Mouse (Mus musculus): Measurements from ENCODE around the gene Rph3a. TPM values are rescaled to one million over a fixed set of nuclear protein-coding genes. Genes with fewer than 3 reads are reported as not detected.

The Rph3a gene
- polyA plus RNA-seq, 1 experiment from 2014 or later, result 0.16 TPM

Other genes starting within 250 kb of the Rph3a start
- gene Oas3, start 232.4 kb downstream of the Rph3a start, polyA plus RNA-seq (2014; fragmentation: Nextera tagmentation; extraction: Ambion mirVana), result not detected in 2 replicates
- gene Oas1e, start 214.6 kb downstream of the Rph3a start, polyA plus RNA-seq (2014; fragmentation: Nextera tagmentation; extraction: Ambion mirVana), result not detected in 2 replicates
- 0.59 and 1.2 TPM in 2 replicates for gene Oas1c, start 197.6 kb downstream of the Rph3a start, polyA plus RNA-seq (2014; fragmentation: Nextera tagmentation; extraction: Ambion mirVana)
- 0.35 TPM in 1 of 2 replicates, not detected in the other for gene Oas1f, start 162.7 kb downstream of the Rph3a start, polyA plus RNA-seq (2014; fragmentation: Nextera tagmentation; extraction: Ambion mirVana)
- gene Oas1h, start 148.7 kb downstream of the Rph3a start, polyA plus RNA-seq (2014; fragmentation: Nextera tagmentation; extraction: Ambion mirVana), result not detected in 2 replicates
- 0.83 and 1.1 TPM in 2 replicates for gene Oas1g, start 122.5 kb downstream of the Rph3a start, polyA plus RNA-seq (2014; fragmentation: Nextera tagmentation; extraction: Ambion mirVana)
- gene Oas1a, start 102.6 kb downstream of the Rph3a start, polyA plus RNA-seq (2014; fragmentation: Nextera tagmentation; extraction: Ambion mirVana), result 2.2 and 3.0 TPM in 2 replicates
- gene Oas1d, start 95.6 kb downstream of the Rph3a start, polyA plus RNA-seq (2014; fragmentation: Nextera tagmentation; extraction: Ambion mirVana), result not detected in 2 replicates
- 27.6 and 28.3 TPM in 2 replicates for gene Ptpn11, start 181.3 kb upstream of the Rph3a start, polyA plus RNA-seq (2014; fragmentation: Nextera tagmentation; extraction: Ambion mirVana)
- gene Rpl6, start 194.4 kb upstream of the Rph3a start, polyA plus RNA-seq (2014; fragmentation: Nextera tagmentation; extraction: Ambion mirVana), result 726 and 741 TPM in 2 replicates
- 9.5 and 10.4 TPM in 2 replicates for gene Hectd4, start 210.1 kb upstream of the Rph3a start, polyA plus RNA-seq (2014; fragmentation: Nextera tagmentation; extraction: Ambion mirVana)